Mouse (Mus musculus) E14TG2a.4 (cell line): ENCODE results near the gene Wwox.

Source experiments
- H3K27me3 ChIP-seq: 2 replicates; pipeline ENCODE4 v1.6.1; 2014; ENCODE audit warnings: low read length, control low read depth; ENCODE audit not compliant: insufficient read depth
- H3K36me3 ChIP-seq: 2 replicates; pipeline ENCODE4 v1.6.1; 2014; ENCODE audit warnings: low read length, control low read depth; ENCODE audit not compliant: insufficient read depth
- H3K4me1 ChIP-seq: replicated peaks from 2 replicates; pipeline ENCODE4 v1.6.1; 2014; ENCODE audit warnings: low read depth, low read length, control low read depth
- H3K4me3 ChIP-seq: replicated peaks from 2 replicates; pipeline ENCODE4 v1.5.1; 2014; ENCODE audit warnings: mild to moderate bottlenecking, low read length
- H3K9me3 ChIP-seq: 2 replicates; pipeline ENCODE4 v1.6.1; 2014; ENCODE audit warnings: low read length, control low read depth
- CTCF ChIP-seq: conservative IDR thresholded peaks from 2 replicates; pipeline ENCODE4 v1.5.1; 2014; ENCODE audit warnings: low read length
- NANOG ChIP-seq: IDR thresholded peaks from 2 replicates; pipeline ENCODE4 v1.6.1; 2014; ENCODE audit warnings: borderline replicate concordance, low read length, mixed read lengths
- POU5F1 ChIP-seq: IDR thresholded peaks from 2 replicates; pipeline ENCODE4 v1.6.1; 2014; ENCODE audit warnings: low read length, borderline replicate concordance

Gene Wwox

GRCm38 (mm10) chr8:115133711-115134218, 694.3 kb downstream of the Wwox start:
- Histone ChIP-seq H3K4me1 (no peaks in the 10 kb centered on the region), H3K4me3 (no peak overlapping the region), H3K36me3 (no peaks in the 10 kb centered on the region), H3K9me3 (no peaks in the 10 kb centered on the region), H3K27me3 (peaks cover 51% of the 10 kb centered on the region)
- TF ChIP-seq CTCF (no peak), POU5F1 (no peak)

DNA sequence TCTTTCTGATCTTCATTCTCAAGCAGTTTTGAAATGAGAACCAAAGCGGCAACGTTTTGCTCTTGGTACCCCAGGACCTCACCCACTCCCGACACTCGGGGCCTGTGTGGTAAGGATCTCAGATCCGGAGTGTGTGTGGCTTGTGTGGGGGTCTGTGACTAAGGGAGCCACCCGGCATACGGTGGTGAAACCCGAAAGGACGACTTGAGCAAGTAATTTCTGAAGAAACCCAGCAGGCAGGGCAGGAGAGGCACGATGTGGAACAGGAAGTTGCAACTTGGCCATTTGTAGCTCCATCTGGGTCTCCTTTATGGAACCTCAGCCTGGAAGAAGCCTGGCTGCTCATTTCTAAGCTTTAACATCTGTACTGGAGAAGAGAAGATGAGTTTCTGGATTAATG, 697.4 kb downstream of the Wwox start:
- Histone ChIP-seq H3K27me3 (peaks cover 48% of the 10 kb centered on the region), H3K36me3 (no peaks in the 10 kb centered on the region)
- TF ChIP-seq POU5F1 (no peak), CTCF (no peak), NANOG (no peak)

GRCm38 (mm10) chr8:115141614-115142013, 702.2 kb downstream of the Wwox start:
- no peaks in the 10 kb centered on the region for H3K36me3 ChIP-seq
- no peak for TF ChIP-seq POU5F1
- peaks cover 23% of the 10 kb centered on the region for H3K27me3 ChIP-seq

More for the DNA sequence above, 697.4 kb downstream of the Wwox start:
- Histone ChIP-seq H3K9me3 (no peaks in the 10 kb centered on the region), H3K4me3 (no peak overlapping the region), H3K4me1 (no peaks in the 10 kb centered on the region)

GRCm38 (mm10) chr8:115143530-115144320, 704.3 kb downstream of the Wwox start:
- Histone ChIP-seq H3K9me3 (peaks cover 3% of the 10 kb centered on the region; the same call in 1 of the 2 replicates), H3K4me3 (no peak overlapping the region), H3K27me3 (peaks cover 17% of the 10 kb centered on the region), H3K36me3 (no peaks in the 10 kb centered on the region), H3K4me1 (no peaks in the 10 kb centered on the region)
- TF ChIP-seq NANOG (no peak), POU5F1 (no peak), CTCF (no peak)

More at GRCm38 (mm10) chr8:115141614-115142013, 702.2 kb downstream of the Wwox start:
- no peaks in the 10 kb centered on the region for H3K4me1 ChIP-seq
- H3K4me3 ChIP-seq = no peak overlapping the region
- no peaks in the 10 kb centered on the region for H3K9me3 ChIP-seq

GRCm38 (mm10) chr8:115147006-115147405, 707.6 kb downstream of the Wwox start:
- Histone ChIP-seq H3K4me3 (no peak overlapping the region), H3K9me3 (peaks cover 5% of the 10 kb centered on the region; the same call in 1 of the 2 replicates), H3K36me3 (no peaks in the 10 kb centered on the region), H3K4me1 (no peaks in the 10 kb centered on the region; the same call in 1 of the 2 replicates), H3K27me3 (peaks cover 27% of the 10 kb centered on the region)
- TF ChIP-seq NANOG = no peak
- TF ChIP-seq POU5F1 = no peak
- TF ChIP-seq CTCF = no peak

- Histone ChIP-seq H3K4me3 (peak overlapping the region; percentile 49), H3K4me1 (no peaks in the 10 kb centered on the region; the same call in 1 of the 2 replicates), H3K9me3 (peaks cover 5% of the 10 kb centered on the region; the same call in 1 of the 2 replicates), H3K36me3 (no peaks in the 10 kb centered on the region), H3K27me3 (peaks cover 24% of the 10 kb centered on the region)
- TF ChIP-seq CTCF (no peak), POU5F1 (no peak), NANOG (no peak)
Measured at GRCm38 (mm10) chr8:115150446-115151109, 711.1 kb downstream of the Wwox start.

- H3K4me1 ChIP-seq = peaks cover 4% of the 10 kb centered on the region; the same call in 1 of the 2 replicates
- TF ChIP-seq NANOG (no peak), POU5F1 (no peak), CTCF (no peak)
- H3K27me3 ChIP-seq = peaks cover 18% of the 10 kb centered on the region
- no peaks in the 10 kb centered on the region for H3K36me3 ChIP-seq
- no peak overlapping the region for H3K4me3 ChIP-seq
- peaks cover 5% of the 10 kb centered on the region; the same call in 1 of the 2 replicates for H3K9me3 ChIP-seq
Measured at GRCm38 (mm10) chr8:115151416-115151815, 712.0 kb downstream of the Wwox start.

DNA sequence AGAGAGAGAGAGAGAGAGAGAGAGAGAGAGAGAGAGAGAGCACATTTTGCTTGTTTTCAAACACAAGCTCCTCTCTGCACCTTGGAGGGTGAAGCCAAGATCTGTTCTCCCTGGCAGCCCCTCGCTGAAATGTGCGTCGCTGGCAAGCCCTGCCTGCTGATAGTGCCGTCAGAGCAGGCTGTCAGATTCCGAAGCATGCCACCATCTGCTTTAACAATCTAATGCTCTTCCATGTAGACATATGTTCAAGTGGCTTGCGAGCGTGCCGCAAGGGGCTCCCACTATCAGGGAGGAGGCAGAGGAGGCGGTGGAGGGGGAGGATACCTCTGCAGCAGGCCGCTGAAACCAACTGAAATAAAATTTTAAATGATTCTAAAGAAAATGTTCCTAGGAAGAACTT, 714.6 kb downstream of the Wwox start:
- Histone ChIP-seq H3K4me1 (peaks cover 28% of the 10 kb centered on the region), H3K27me3 (peaks cover 21% of the 10 kb centered on the region), H3K9me3 (no peaks in the 10 kb centered on the region), H3K36me3 (no peaks in the 10 kb centered on the region), H3K4me3 (no peak overlapping the region)
- no peak for TF ChIP-seq CTCF
- no peak for TF ChIP-seq POU5F1
- TF ChIP-seq NANOG = no peak
